Mouse (Mus musculus) MEL (cell line): Measurements from ENCODE around the gene Spag16. TPM values are rescaled to one million over a fixed set of nuclear protein-coding genes. Genes with fewer than 3 reads are reported as not detected.

Experiments used
- DNase-seq: peaks from one replicate; pipeline ENCODE4 v3.0.0; 2011; ENCODE audit warnings: low read depth, low spot score
- H3K27ac ChIP-seq: 2 replicates; pipeline ENCODE4 v1.5.1; 2012; ENCODE audit warnings: low read depth, mild to moderate bottlenecking, control low read depth, low read length, moderate library complexity; ENCODE audit not compliant: control insufficient read depth
- H3K27me3 ChIP-seq, 2 experiments: fragments of 150-350 bp in 1 of 2; sonication (generic) in 1 of 2; 2 replicates each; pipeline ENCODE4 v1.6.1; 2012; ENCODE audit warnings: low read length in 2 of 2, mild to moderate bottlenecking in 2 of 2, improper control_type of control experiment in 1 of 2, moderate library complexity in 1 of 2; ENCODE audit not compliant: insufficient read depth in 2 of 2, control insufficient read depth in 1 of 2
- H3K36me3 ChIP-seq, 2 experiments: 2 replicates each; pipeline ENCODE4 v1.6.1; 2012 to 2014; ENCODE audit warnings: low read length in 2 of 2, improper control_type of control experiment in 1 of 2, inconsistent platforms in 1 of 2, mild to moderate bottlenecking in 1 of 2; ENCODE audit not compliant: insufficient read depth in 2 of 2, control insufficient read depth in 1 of 2
- H3K4me1 ChIP-seq, 2 experiments: fragments of 150-350 bp in 1 of 2; sonication (generic) in 1 of 2; 2 replicates each; pipeline ENCODE4 v1.6.1; 2012; ENCODE audit warnings: low read length in 2 of 2, improper control_type of control experiment in 1 of 2, mild to moderate bottlenecking in 1 of 2; ENCODE audit not compliant: insufficient read depth in 2 of 2, control insufficient read depth in 1 of 2
- H3K4me3 ChIP-seq, 2 experiments: fragments of 150-350 bp in 1 of 2; sonication (generic) in 1 of 2; 2 replicates each; pipeline ENCODE4 v1.5.1; 2012; ENCODE audit warnings: low read depth in 2 of 2, low read length in 2 of 2, mild to moderate bottlenecking in 2 of 2, moderate library complexity in 2 of 2, control low read depth in 1 of 2, improper control_type of control experiment in 1 of 2; ENCODE audit not compliant: control insufficient read depth in 1 of 2, insufficient read depth in 1 of 2
- H3K79me2 ChIP-seq: 2 replicates; pipeline ENCODE4 v1.6.1; 2012; ENCODE audit warnings: mild to moderate bottlenecking, low read length, moderate library complexity; ENCODE audit not compliant: control insufficient read depth, poor library complexity, insufficient read depth
- H3K9ac ChIP-seq: 2 replicates; pipeline ENCODE4 v1.6.1; 2012; ENCODE audit warnings: low read depth, mild to moderate bottlenecking, control low read depth, low read length, moderate library complexity; ENCODE audit not compliant: control insufficient read depth, poor library complexity, severe bottlenecking
- H3K9me3 ChIP-seq: fragments of 150-350 bp; sonication (generic); replicated peaks from 2 replicates; pipeline ENCODE4 v1.6.1; 2012; ENCODE audit warnings: mild to moderate bottlenecking, low read length, improper control_type of control experiment, moderate library complexity; ENCODE audit not compliant: insufficient read depth
- BHLHE40 ChIP-seq: IDR thresholded peaks from 2 replicates; pipeline ENCODE4 v1.6.1; 2012; ENCODE audit warnings: low read depth, mild to moderate bottlenecking, inconsistent platforms, low read length, improper control_type of control experiment, borderline replicate concordance
- CTCF ChIP-seq, 3 experiments: IDR thresholded peaks in 2 of 3; conservative IDR thresholded peaks in 1 of 3; 2 replicates each; pipeline ENCODE4 v1.5.1; 2011 to 2012; ENCODE audit warnings: low read length in 3 of 3, low read depth in 2 of 3, mild to moderate bottlenecking in 2 of 3, improper control_type of control experiment in 1 of 3, inconsistent platforms in 1 of 3, mixed read lengths in 1 of 3, moderate library complexity in 1 of 3; ENCODE audit not compliant: control insufficient read depth in 1 of 3, insufficient read depth in 1 of 3, poor library complexity in 1 of 3, severe bottlenecking in 1 of 3
- ELF1 ChIP-seq: IDR thresholded peaks from 2 replicates; pipeline ENCODE4 v1.6.1; 2014; ENCODE audit warnings: low read depth, mild to moderate bottlenecking, inconsistent platforms, low read length, improper control_type of control experiment, moderate library complexity
- EP300 ChIP-seq, 2 experiments: IDR thresholded peaks; 2 replicates each; pipeline ENCODE4 v1.6.1; 2011; ENCODE audit warnings: improper control_type of control experiment in 2 of 2, low read length in 2 of 2, low read depth in 1 of 2, mild to moderate bottlenecking in 1 of 2
- ETS1 ChIP-seq: IDR thresholded peaks from 2 replicates; pipeline ENCODE4 v1.6.1; 2012; ENCODE audit warnings: low read depth, mild to moderate bottlenecking, inconsistent platforms, low read length, improper control_type of control experiment, moderate library complexity
- GABPA ChIP-seq: IDR thresholded peaks from 2 replicates; pipeline ENCODE4 v1.6.1; 2012; ENCODE audit warnings: low read depth, mild to moderate bottlenecking, inconsistent platforms, low read length, improper control_type of control experiment, moderate library complexity
- MAX ChIP-seq: IDR thresholded peaks from 2 replicates; pipeline ENCODE4 v1.6.1; 2011; ENCODE audit warnings: low read length, improper control_type of control experiment
- MEF2A ChIP-seq: IDR thresholded peaks from 2 replicates; pipeline ENCODE4 v1.6.1; 2014; ENCODE audit warnings: low read depth, mild to moderate bottlenecking, inconsistent platforms, low read length, improper control_type of control experiment; ENCODE audit not compliant: poor library complexity, insufficient replicate concordance, severe bottlenecking; ENCODE audit errors: extremely low read depth
- MXI1 ChIP-seq: IDR thresholded peaks from 2 replicates; pipeline ENCODE4 v1.6.1; 2011; ENCODE audit warnings: mild to moderate bottlenecking, low read depth, low read length, improper control_type of control experiment
- MYC ChIP-seq: IDR thresholded peaks from 2 replicates; pipeline ENCODE4 v1.6.1; 2011; ENCODE audit warnings: low read depth, mild to moderate bottlenecking, low read length, improper control_type of control experiment, moderate library complexity
- NELFE ChIP-seq: IDR thresholded peaks from 2 replicates; pipeline ENCODE4 v1.6.1; 2011; ENCODE audit warnings: low read depth, low read length, improper control_type of control experiment
- NRF1 ChIP-seq: IDR thresholded peaks from 2 replicates; pipeline ENCODE4 v1.6.1; 2014; ENCODE audit warnings: low read depth, mild to moderate bottlenecking, inconsistent platforms, low read length, improper control_type of control experiment, moderate library complexity; ENCODE audit not compliant: poor library complexity, insufficient read depth, severe bottlenecking
- POLR2AphosphoS2 ChIP-seq: IDR thresholded peaks from 2 replicates; pipeline ENCODE4 v1.6.1; 2011; ENCODE audit warnings: low read length, improper control_type of control experiment
- POLR2AphosphoS5 ChIP-seq: IDR thresholded peaks from 2 replicates; pipeline ENCODE4 v1.6.1; 2012; ENCODE audit warnings: low read depth, borderline replicate concordance, mild to moderate bottlenecking, inconsistent platforms, low read length, moderate library complexity, mixed read lengths
- RAD21 ChIP-seq: IDR thresholded peaks from 2 replicates; pipeline ENCODE4 v1.6.1; 2011; ENCODE audit warnings: mild to moderate bottlenecking, low read depth, low read length, improper control_type of control experiment
- SIN3A ChIP-seq: IDR thresholded peaks from 2 replicates; pipeline ENCODE4 v1.6.1; 2012; ENCODE audit warnings: low read length, improper control_type of control experiment, inconsistent platforms
- SMC3 ChIP-seq: IDR thresholded peaks from 2 replicates; pipeline ENCODE4 v1.6.1; 2011; ENCODE audit warnings: low read depth, low read length, improper control_type of control experiment
- TCF12 ChIP-seq: IDR thresholded peaks from 2 replicates; pipeline ENCODE4 v1.6.1; 2014; ENCODE audit warnings: low read depth, mild to moderate bottlenecking, inconsistent platforms, low read length, improper control_type of control experiment, moderate library complexity
- USF1 ChIP-seq: IDR thresholded peaks from 2 replicates; pipeline ENCODE4 v1.6.1; 2014; ENCODE audit warnings: low read depth, mild to moderate bottlenecking, inconsistent platforms, low read length, improper control_type of control experiment, moderate library complexity
- ZC3H11A ChIP-seq: IDR thresholded peaks from 2 replicates; pipeline ENCODE4 v1.6.1; 2012; ENCODE audit warnings: low read depth, mild to moderate bottlenecking, inconsistent platforms, low read length, improper control_type of control experiment
- ZKSCAN1 ChIP-seq: IDR thresholded peaks from 2 replicates; pipeline ENCODE4 v1.6.1; 2012; ENCODE audit warnings: low read depth, mild to moderate bottlenecking, inconsistent platforms, low read length, improper control_type of control experiment, moderate library complexity
- ZMIZ1 ChIP-seq: IDR thresholded peaks from 2 replicates; pipeline ENCODE4 v1.6.1; 2012; ENCODE audit warnings: low read depth, mild to moderate bottlenecking, inconsistent platforms, low read length, improper control_type of control experiment, moderate library complexity
- polyA plus RNA-seq, 2 experiments: library from polyadenylated mRNA; stranded (reverse) in 1 of 2; unstranded in 1 of 2; fragments of >175 nt in 1 of 2; fragments of >200 nt in 1 of 2; gene quantifications; 2 replicates each; pipeline versions ENCODE4 v1.2.1 to v1.2.4; 2012; ENCODE audit warnings: low replicate concordance in 2 of 2, low read depth in 1 of 2; ENCODE audit not compliant: insufficient read length in 2 of 2, insufficient read depth in 1 of 2, missing spikeins in 1 of 2
- total RNA-seq: library from RNA; depleted of rRNA; stranded (reverse); fragments of 300-350 nt; gene quantifications from 2 replicates; pipeline ENCODE4 v1.2.3, GENCODE M21; 2012

The Spag16 gene
- total and polyA plus RNA-seq, 3 experiments = not detected

DNA sequence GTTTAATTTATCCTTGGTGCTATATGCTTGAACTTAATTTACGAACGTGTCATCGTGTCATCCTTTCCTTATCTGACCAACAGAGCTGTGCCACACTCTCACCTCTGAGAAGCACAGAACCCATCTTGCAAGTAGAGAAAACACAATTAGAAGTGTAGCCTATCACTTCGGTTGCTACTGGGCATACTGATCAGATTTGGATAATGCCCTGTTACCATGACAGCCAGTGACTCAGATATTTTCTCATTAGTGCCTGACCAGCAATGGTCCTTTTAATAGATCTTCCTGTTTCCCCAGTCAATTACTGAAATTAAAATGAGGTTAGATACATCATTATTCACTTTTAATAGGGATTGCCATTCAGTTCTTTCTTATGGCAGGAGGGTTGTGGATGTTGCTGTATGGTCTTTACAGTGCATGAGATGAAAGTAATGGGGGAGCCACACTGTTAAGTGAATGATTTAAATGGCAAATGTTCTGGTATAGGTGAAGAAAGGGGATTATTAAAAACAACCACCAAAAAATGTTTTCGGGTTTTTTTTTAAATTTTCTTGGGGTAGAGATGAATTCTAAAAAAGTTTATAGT lies 439.2 kb downstream of the Spag16 start:
- H3K27me3 ChIP-seq = no peaks in the 10 kb centered on the region
- no peaks in the 10 kb centered on the region for H3K36me3 ChIP-seq
- no peak for DNase-seq
- H3K27ac ChIP-seq = no peak overlapping the region
- H3K4me3 ChIP-seq = no peak overlapping the region
- TF ChIP-seq USF1 (no peak), MYC (no peak), MAX (no peak), NELFE (no peak), ELF1 (no peak), CTCF (IDR thresholded peaks at IDR 0.05 in 2 of 3, conservative IDR thresholded peaks at IDR 0.05 in 1 of 3; ENCODE audit: control insufficient read depth in 1 of 3, insufficient read depth in 1 of 3, low read depth in 2 of 3, low read length in 3 of 3, poor library complexity in 1 of 3, severe bottlenecking in 1 of 3) (no peak), ZMIZ1 (no peak), MEF2A (no peak), POLR2AphosphoS2 (no peak), EP300 (IDR thresholded peaks at IDR 0.05; ENCODE audit: low read depth in 1 of 2, low read length in 2 of 2) (no peak), ZC3H11A (no peak), POLR2AphosphoS5 (no peak), MXI1 (no peak), ZKSCAN1 (no peak), SMC3 (no peak), TCF12 (no peak), BHLHE40 (no peak), SIN3A (no peak), NRF1 (no peak)
- H3K4me1 ChIP-seq = no peaks in the 10 kb centered on the region
- no peaks in the 10 kb centered on the region for H3K9me3 ChIP-seq
- H3K79me2 ChIP-seq = no peaks in the 10 kb centered on the region
- H3K9ac ChIP-seq = no peak overlapping the region

DNA sequence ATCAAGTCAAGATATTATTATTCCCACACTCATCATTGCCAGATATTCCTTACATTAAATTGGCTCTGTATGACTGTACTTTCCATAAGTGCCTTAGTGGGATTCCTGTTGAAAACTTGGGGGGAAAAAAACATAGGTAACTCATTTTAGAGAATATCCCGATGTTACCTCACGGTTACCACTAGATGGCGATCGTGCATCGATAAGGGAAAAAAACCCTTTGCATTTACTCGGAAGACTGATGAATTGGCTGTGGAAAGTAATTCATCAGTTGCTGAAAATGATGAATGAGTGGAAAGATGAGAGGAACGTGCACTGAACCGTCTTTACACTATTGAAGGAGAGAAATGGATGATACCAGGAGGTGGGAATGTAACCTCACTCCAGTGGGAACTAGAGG lies 443.4 kb downstream of the Spag16 start:
- DNase-seq = peak; percentile 33
- H3K27me3 ChIP-seq = no peaks in the 10 kb centered on the region
- TF ChIP-seq SMC3 = peak; percentile 74
- TF ChIP-seq ZC3H11A = peak; percentile 42; the same call in 1 of the 2 replicates
- TF ChIP-seq ETS1 = no peak
- TF ChIP-seq MYC = no peak
- TF ChIP-seq CTCF (IDR thresholded peaks at IDR 0.05 in 2 of 3, conservative IDR thresholded peaks at IDR 0.05 in 1 of 3; ENCODE audit: control insufficient read depth in 1 of 3, insufficient read depth in 1 of 3, low read depth in 2 of 3, low read length in 3 of 3, poor library complexity in 1 of 3, severe bottlenecking in 1 of 3) = peak; percentile 18 to 64 (median 54); a peak in 4 of 6 replicates
- TF ChIP-seq GABPA = no peak
- peak; percentile 77 for TF ChIP-seq RAD21
- TF ChIP-seq, all 39 proteins: peak for 4
- Histone ChIP-seq H3K36me3 (no peaks in the 10 kb centered on the region), H3K4me1 (no peaks in the 10 kb centered on the region), H3K9me3 (no peaks in the 10 kb centered on the region), H3K79me2 (no peaks in the 10 kb centered on the region), H3K9ac (no peak overlapping the region), H3K27ac (no peak overlapping the region), H3K4me3 (no peak overlapping the region)
